Mouse (Mus musculus): ENCODE measurements around the gene Nhlrc2. TPM values are rescaled to one million over a fixed set of nuclear protein-coding genes. Genes with fewer than 3 reads are reported as not detected.

Gene Nhlrc2
- total and polyA plus RNA-seq, 3 experiments, result 22.4 to 37.6 (median 34.7) TPM

DNA sequence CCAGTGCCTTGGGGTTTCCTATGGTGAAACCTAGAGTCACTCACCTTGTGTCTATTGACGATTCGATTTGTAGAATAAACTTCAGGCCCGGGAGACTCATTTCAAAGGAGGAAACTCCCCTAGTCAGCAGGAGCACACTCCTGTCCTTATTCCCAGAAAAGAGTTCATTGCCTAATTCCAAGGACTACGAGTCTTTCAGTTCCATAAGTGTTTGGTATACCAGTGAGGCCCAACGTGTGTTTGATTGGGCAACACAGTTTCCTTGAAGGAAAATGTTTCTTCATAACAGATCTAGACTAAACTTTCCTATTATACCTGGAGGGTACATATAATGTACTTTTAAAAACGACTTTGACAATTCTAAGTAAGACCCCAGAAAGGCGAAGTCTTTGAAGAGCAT is 73.8 kb downstream of the Nhlrc2 start:
- no peak for TF ChIP-seq USF1 (IDR thresholded peaks at IDR 0.05; ENCODE audit: low read depth, low read length)
- TF ChIP-seq MEF2A (IDR thresholded peaks at IDR 0.05; ENCODE audit: extremely low read depth, insufficient replicate concordance, low read depth, low read length, poor library complexity, severe bottlenecking), result no peak
- TF ChIP-seq UBTF (IDR thresholded peaks at IDR 0.05; ENCODE audit: borderline replicate concordance, insufficient read depth, low read depth, low read length), result no peak
- TF ChIP-seq RAD21 (IDR thresholded peaks at IDR 0.05; ENCODE audit: low read depth, low read length), result no peak
- TF ChIP-seq HCFC1 (IDR thresholded peaks at IDR 0.05; ENCODE audit: low read depth, low read length), result no peak
- TF ChIP-seq MAX (IDR thresholded peaks at IDR 0.05; ENCODE audit: low read length), result no peak
- no peak for TF ChIP-seq RCOR1 (IDR thresholded peaks at IDR 0.05; ENCODE audit: low read depth, low read length)
- TF ChIP-seq GATA1 (IDR thresholded peaks at IDR 0.05; ENCODE audit: low read depth, low read length), result no peak
- TF ChIP-seq SMC3 (IDR thresholded peaks at IDR 0.05; ENCODE audit: low read depth, low read length), result no peak
- no peak for TF ChIP-seq MYB (IDR thresholded peaks at IDR 0.05; ENCODE audit: low read depth, low read length)
- TF ChIP-seq POLR2AphosphoS2 (IDR thresholded peaks at IDR 0.05; ENCODE audit: low read length), result no peak
- no peak for TF ChIP-seq MXI1 (IDR thresholded peaks at IDR 0.05; ENCODE audit: low read depth, low read length)
- TF ChIP-seq SIN3A (IDR thresholded peaks at IDR 0.05; ENCODE audit: low read length), result no peak
- no peak for TF ChIP-seq ZNF384 (IDR thresholded peaks at IDR 0.05; ENCODE audit: low read depth, low read length)
- TF ChIP-seq JUND (IDR thresholded peaks at IDR 0.05; ENCODE audit: low read depth, low read length), result no peak
- no peak for TF ChIP-seq ZKSCAN1 (IDR thresholded peaks at IDR 0.05; ENCODE audit: low read depth, low read length)
- no peak for TF ChIP-seq POLR2AphosphoS5 (IDR thresholded peaks at IDR 0.05; ENCODE audit: borderline replicate concordance, low read depth, low read length)
- no peak for TF ChIP-seq GABPA (IDR thresholded peaks at IDR 0.05; ENCODE audit: low read depth, low read length)
- no peak for TF ChIP-seq ZC3H11A (IDR thresholded peaks at IDR 0.05; ENCODE audit: low read depth, low read length)
- TF ChIP-seq TAL1 (IDR thresholded peaks at IDR 0.05; ENCODE audit: low read length), result no peak
- no peak for DNase-seq (ENCODE audit: low read depth, low spot score)
- Histone ChIP-seq H3K4me1 (ENCODE audit: control insufficient read depth in 1 of 2, insufficient read depth in 2 of 2, low read length in 2 of 2) (no peaks in the 10 kb centered on the region), H3K27me3 (ENCODE audit: control insufficient read depth in 1 of 2, insufficient read depth in 2 of 2, low read length in 2 of 2) (peaks cover 16 to 29% of the 10 kb centered on the region in 2 experiments), H3K79me2 (ENCODE audit: control insufficient read depth, insufficient read depth, low read length, poor library complexity) (no peaks in the 10 kb centered on the region), H3K9me3 (replicated peaks; ENCODE audit: insufficient read depth, low read length) (no peaks in the 10 kb centered on the region), H3K4me3 (ENCODE audit: control insufficient read depth in 1 of 2, insufficient read depth in 1 of 2, low read depth in 2 of 2, low read length in 2 of 2) (no peak overlapping the region), H3K9ac (ENCODE audit: control insufficient read depth, low read depth, low read length, poor library complexity, severe bottlenecking) (no peak overlapping the region), H3K27ac (ENCODE audit: control insufficient read depth, low read depth, low read length) (no peak overlapping the region), H3K36me3 (ENCODE audit: control insufficient read depth in 1 of 2, insufficient read depth in 2 of 2, low read length in 2 of 2) (no peaks in the 10 kb centered on the region)

DNA sequence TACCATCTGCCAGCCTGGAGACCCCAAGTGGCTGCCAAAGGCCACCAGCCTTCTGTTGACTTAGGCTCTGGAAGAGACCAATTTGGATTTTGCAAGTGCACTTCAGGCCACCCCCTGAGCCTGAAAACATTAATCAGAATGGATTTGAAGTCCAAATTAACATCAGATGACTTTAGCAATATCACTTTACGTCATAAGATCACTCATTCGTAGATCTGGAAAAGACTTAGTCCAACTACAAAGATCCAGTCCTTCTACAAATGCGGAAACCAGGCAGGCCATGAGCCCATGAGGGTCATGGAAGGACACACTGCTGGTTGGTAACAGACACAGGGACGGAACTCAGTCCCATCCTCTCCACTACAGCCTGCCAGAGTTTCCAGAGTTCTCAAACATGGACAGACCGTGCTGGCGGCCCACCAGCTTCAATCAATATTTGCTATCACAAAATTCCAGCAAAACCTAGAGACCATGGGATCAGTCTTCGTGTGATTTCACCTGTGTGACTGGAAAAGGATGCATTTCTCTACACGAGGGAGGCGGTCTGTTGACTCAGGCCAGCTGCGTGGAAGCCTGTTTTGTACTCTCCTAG is 79.9 kb downstream of the Nhlrc2 start:
- Histone ChIP-seq H3K4me1 (ENCODE audit: control insufficient read depth in 1 of 2, insufficient read depth in 2 of 2, low read length in 2 of 2) (no peaks in the 10 kb centered on the region), H3K9me3 (replicated peaks; ENCODE audit: insufficient read depth, low read length) (no peaks in the 10 kb centered on the region), H3K27me3 (ENCODE audit: control insufficient read depth in 1 of 2, insufficient read depth in 2 of 2, low read length in 2 of 2) (peaks cover 3 to 11% of the 10 kb centered on the region in 2 experiments), H3K79me2 (ENCODE audit: control insufficient read depth, insufficient read depth, low read length, poor library complexity) (no peaks in the 10 kb centered on the region), H3K27ac (ENCODE audit: control insufficient read depth, low read depth, low read length) (no peak overlapping the region), H3K36me3 (ENCODE audit: control insufficient read depth in 1 of 2, insufficient read depth in 2 of 2, low read length in 2 of 2) (no peaks in the 10 kb centered on the region), H3K9ac (ENCODE audit: control insufficient read depth, low read depth, low read length, poor library complexity, severe bottlenecking) (no peak overlapping the region), H3K4me3 (ENCODE audit: control insufficient read depth in 1 of 2, insufficient read depth in 1 of 2, low read depth in 2 of 2, low read length in 2 of 2) (no peak overlapping the region)
- TF ChIP-seq MXI1 (IDR thresholded peaks at IDR 0.05; ENCODE audit: low read depth, low read length) (no peak), MEF2A (IDR thresholded peaks at IDR 0.05; ENCODE audit: extremely low read depth, insufficient replicate concordance, low read depth, low read length, poor library complexity, severe bottlenecking) (no peak), USF2 (IDR thresholded peaks at IDR 0.05; ENCODE audit: borderline replicate concordance in 1 of 2, insufficient read depth in 1 of 2, low read depth in 1 of 2, low read length in 2 of 2) (no peak), ZKSCAN1 (IDR thresholded peaks at IDR 0.05; ENCODE audit: low read depth, low read length) (no peak), TAL1 (IDR thresholded peaks at IDR 0.05; ENCODE audit: low read length) (no peak), NELFE (IDR thresholded peaks at IDR 0.05; ENCODE audit: low read depth, low read length) (no peak), SMC3 (IDR thresholded peaks at IDR 0.05; ENCODE audit: low read depth, low read length) (no peak), MYB (IDR thresholded peaks at IDR 0.05; ENCODE audit: low read depth, low read length) (no peak), MAFK (IDR thresholded peaks at IDR 0.05; ENCODE audit: borderline replicate concordance, low read depth, low read length) (no peak), MAZ (IDR thresholded peaks at IDR 0.05; ENCODE audit: low read depth, low read length) (no peak), POLR2AphosphoS5 (IDR thresholded peaks at IDR 0.05; ENCODE audit: borderline replicate concordance, low read depth, low read length) (no peak), NRF1 (IDR thresholded peaks at IDR 0.05; ENCODE audit: insufficient read depth, low read depth, low read length, poor library complexity, severe bottlenecking) (no peak), TBP (IDR thresholded peaks at IDR 0.05; ENCODE audit: low read depth, low read length) (no peak), USF1 (IDR thresholded peaks at IDR 0.05; ENCODE audit: low read depth, low read length) (no peak), BHLHE40 (IDR thresholded peaks at IDR 0.05; ENCODE audit: borderline replicate concordance, low read depth, low read length) (no peak), MYC (IDR thresholded peaks at IDR 0.05; ENCODE audit: low read depth, low read length) (no peak), ETS1 (IDR thresholded peaks at IDR 0.05; ENCODE audit: low read depth, low read length) (no peak), TCF12 (IDR thresholded peaks at IDR 0.05; ENCODE audit: low read depth, low read length) (no peak)
- DNase-seq (ENCODE audit: low read depth, low spot score), result no peak
